Mouse (Mus musculus): ENCODE measurements around the gene Zswim5.

- no peak for TF ChIP-seq POLR2A (IDR thresholded peaks at IDR 0.05; ENCODE audit: control insufficient read depth, extremely low read depth, insufficient read depth, low read length, poor library complexity)
- TF ChIP-seq CTCF (IDR thresholded peaks at IDR 0.05; ENCODE audit: borderline replicate concordance, control insufficient read depth, extremely low read depth, insufficient read depth, low read length, poor library complexity), result no peak
Observed at GRCm38 (mm10) chr4:116951642-116952041, 74.5 kb downstream of the Zswim5 start.

All from thymus, adult 2 months (tissue).